Comparison of ENCODE assay signal across 7 mouse cellular contexts in the genomic region with DNA sequence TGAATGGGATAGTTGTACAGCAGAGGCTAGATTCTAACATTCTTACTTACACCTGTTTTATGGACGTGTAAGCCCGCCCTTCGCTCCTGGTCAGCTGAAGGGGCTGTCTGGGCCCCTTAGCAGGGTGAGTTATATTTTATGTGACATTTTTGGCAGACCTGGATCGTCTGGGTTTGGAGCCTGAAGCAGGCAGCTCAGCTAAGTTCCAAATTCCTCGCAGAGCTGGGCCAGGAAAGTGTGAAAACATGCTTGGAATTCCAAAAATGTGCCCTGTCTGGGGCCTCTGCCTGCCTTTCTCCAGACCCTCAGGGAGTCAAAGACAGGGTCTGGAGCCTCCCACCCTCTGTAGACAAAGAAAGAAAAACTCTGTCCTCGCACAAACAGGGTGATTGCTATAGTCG. TPM values are rescaled to one million over a fixed set of nuclear protein-coding genes. Genes with fewer than 3 reads are reported as not detected.
A peak's percentile ranks its signal among the peaks of the same experiment; 100 is the strongest.
DNase-seq lines count a peak whose midpoint lies in the region; ATAC-seq lines count a peak whose summit lies in the region.

No protein-coding gene starts in this region.

- peak overlapping the region; percentile 51; the same call in 1 of the 2 replicates for H3K4me2 ChIP-seq in heart, embryonic 16.5 days (ENCODE audit: low read depth, low read length)
- peak overlapping the region; percentile 36; the same call in 1 of the 2 replicates for H3K4me2 ChIP-seq in limb, embryonic 12.5 days

- H3K4me1 ChIP-seq in heart, embryonic 16.5 days (ENCODE audit: control insufficient read depth, insufficient read depth, low read length): peaks cover 22% of the 10 kb centered on the region
- peaks cover 30% of the 10 kb centered on the region for H3K4me1 ChIP-seq in limb, embryonic 12.5 days (replicated peaks)

- H3K27ac ChIP-seq in heart, embryonic 16.5 days (ENCODE audit: low read length): peak overlapping the region; percentile 69
- peak overlapping the region; percentile 81 for H3K27ac ChIP-seq in limb, embryonic 12.5 days

- H3K36me3 ChIP-seq in heart, embryonic 16.5 days (ENCODE audit: control insufficient read depth, insufficient read depth): no peaks in the 10 kb centered on the region
- no peaks in the 10 kb centered on the region for H3K36me3 ChIP-seq in limb, embryonic 12.5 days

- peak; percentile 70 for ATAC-seq in heart, embryonic 16.5 days (replicated peaks; ENCODE audit: extremely low read depth, insufficient read depth, low FRiP score)
- peak; percentile 82 for ATAC-seq in limb, embryonic 12.5 days (ENCODE audit: insufficient number of reproducible peaks, insufficient read depth, low FRiP score, low TSS enrichment, low read depth)

- 0 out of 2 replicates have a peak, but pooled peaks cover 3% of the 10 kb centered on the region for H3K9me3 ChIP-seq in heart, embryonic 16.5 days (replicated peaks; ENCODE audit: control insufficient read depth, low read length)
- H3K9me3 ChIP-seq in limb, embryonic 12.5 days: no peaks in the 10 kb centered on the region

- 10% methylated on average over 7 of the region's 7 CpGs for WGBS in heart, embryonic 16.5 days
- 3% methylated on average over 7 of the region's 7 CpGs for WGBS in limb, embryonic 12.5 days

- no peak overlapping the region for H3K4me3 ChIP-seq in heart, embryonic 16.5 days (ENCODE audit: low read length)
- no peak overlapping the region for H3K4me3 ChIP-seq in limb, embryonic 12.5 days (replicated peaks)

- peak; percentile 80 for DNase-seq in 3T3-L1 (ENCODE audit: low read depth, low spot score)
- DNase-seq in Muller cell, postnatal 12 days (ENCODE audit: inconsistent ontology term): peak; percentile 92
- DNase-seq in adrenal gland, adult 2 months: no peak
- DNase-seq in frontal cortex, postnatal 25 days (ENCODE audit: low spot score in 2 of 2): no peak
- no peak for DNase-seq in urinary bladder, postnatal 14 days (ENCODE audit: low spot score)

- H3K27me3 ChIP-seq in heart, embryonic 16.5 days (ENCODE audit: control insufficient read depth, insufficient read depth, low read length): no peaks in the 10 kb centered on the region
- H3K27me3 ChIP-seq in limb, embryonic 12.5 days: no peaks in the 10 kb centered on the region

- H3K9ac ChIP-seq in heart, embryonic 16.5 days (ENCODE audit: low read length): peak overlapping the region; percentile 60
- no peak overlapping the region for H3K9ac ChIP-seq in limb, embryonic 12.5 days (replicated peaks)

RNA-seq across cellular contexts. Expression of a gene that starts 51.1 kb away (rescaled TPM):
- 3.2 and 3.8 TPM in 2 replicates for polyA plus RNA-seq in heart, embryonic 16.5 days (2015; fragmentation: Nextera tagmentation; extraction: Ambion mirVana)
- 4.9 and 12.0 TPM in 2 replicates for polyA plus RNA-seq in limb, embryonic 12.5 days (2016; fragmentation: Nextera tagmentation; extraction: Ambion mirVana)
- 100 to 1,000 TPM in 1 of 2 experiments, 10 to 100 TPM in 1; 75.1 to 135 TPM for total RNA-seq in adrenal gland, adult 2 months (2021)
- polyA plus RNA-seq in adrenal gland, adult 2 months (2012; rRNA removed): 153 and 231 TPM in 2 replicates

Comparison
In these comparisons a context has a peak if more than half of its experiments do, and no peak if none do; other contexts are left out.
1. DNase-seq: peak in 3T3-L1 (single experiment) and Muller cell, postnatal 12 days (single experiment); none in adrenal gland, adult 2 months (single experiment), frontal cortex, postnatal 25 days (0 of 2) and urinary bladder, postnatal 14 days (single experiment).
2. RNA of a gene that starts 51.1 kb away (polyA plus RNA-seq): 153 to 231 TPM in adrenal gland, adult 2 months; 4.9 to 12.0 TPM in limb, embryonic 12.5 days and 3.2 to 3.8 TPM in heart, embryonic 16.5 days; every median in the first group is over 10 times any median in the second.